Mouse (Mus musculus): ENCODE results near the gene Ugt1a8.
"Not testable (repeated sequence)": the region's sequence is repeated elsewhere in the genome, so short reads cannot be mapped to it uniquely, and the experiment has no call there.

Ugt1a8 gene

DNA sequence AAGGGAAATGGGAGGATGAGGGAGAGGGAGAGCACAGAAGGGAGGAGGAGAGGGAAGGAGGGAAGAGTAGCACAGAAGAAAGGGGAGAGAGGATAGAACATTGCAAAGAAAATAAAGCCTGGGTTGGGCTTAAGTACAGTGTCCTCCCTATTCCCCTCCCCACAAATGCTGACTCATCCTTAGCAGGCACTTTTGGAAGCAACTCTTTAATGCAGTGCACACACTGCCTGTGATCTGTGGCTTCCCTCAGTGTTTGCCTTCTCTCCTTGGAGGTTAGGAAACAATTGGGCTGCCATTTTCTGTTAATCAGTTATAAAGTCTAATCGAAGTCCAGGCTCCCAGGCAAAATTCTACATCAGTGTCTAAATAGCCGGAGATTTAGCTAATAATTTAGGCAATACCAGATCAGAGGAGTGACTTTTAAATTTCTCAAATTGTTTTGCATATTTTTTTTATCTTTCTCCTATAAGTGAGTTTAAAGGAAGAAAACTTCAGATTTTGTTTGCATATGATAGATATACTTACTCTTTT lies 21.5 kb downstream of the Ugt1a8 start:
- in situ Hi-C loops (cut with MboI, MseI) = not testable (repeated sequence)

DNA sequence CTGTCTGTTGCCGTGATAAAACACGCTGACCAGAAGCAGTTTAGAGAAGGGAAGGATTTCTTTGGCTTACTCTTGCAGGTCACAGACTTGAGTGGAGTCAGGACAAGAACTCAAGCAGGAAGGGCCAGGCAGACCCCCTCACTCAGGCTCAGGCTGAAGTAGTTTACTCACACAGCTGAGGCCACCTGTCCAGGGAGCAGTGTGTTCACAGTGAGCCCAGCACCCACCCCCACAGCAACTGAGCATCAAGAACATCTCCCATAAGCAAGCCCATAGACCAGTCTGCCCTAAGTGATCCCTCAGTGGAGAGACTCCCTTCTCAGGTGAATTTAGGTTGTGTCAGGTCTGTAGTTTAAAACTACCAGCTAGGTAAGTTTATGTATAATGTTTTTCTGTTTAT lies 22.0 kb downstream of the Ugt1a8 start:
- in situ Hi-C loops (cut with MboI, MseI) = not testable (repeated sequence)

DNA sequence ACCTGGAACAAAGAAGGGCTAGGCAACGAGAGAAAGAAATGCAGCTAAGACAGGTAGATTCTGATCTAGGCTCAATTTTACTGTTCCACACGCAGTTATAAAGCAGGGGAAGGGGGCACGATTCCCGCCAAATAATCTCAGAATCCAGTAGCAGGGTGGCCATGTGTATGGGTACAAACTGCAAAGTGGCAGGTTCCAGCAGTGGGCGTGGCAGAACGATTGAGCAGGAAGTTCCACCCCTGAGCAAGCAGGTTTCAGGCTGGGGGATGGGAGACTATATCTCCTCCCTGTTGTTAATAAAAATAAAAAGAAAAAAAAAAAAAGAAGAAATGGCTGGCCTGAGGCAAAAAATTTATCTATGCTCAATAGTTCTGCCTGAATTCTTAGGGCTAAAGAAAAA lies 25.2 kb downstream of the Ugt1a8 start:
- in situ Hi-C loops (cut with MboI, MseI) = not testable (repeated sequence)

DNA sequence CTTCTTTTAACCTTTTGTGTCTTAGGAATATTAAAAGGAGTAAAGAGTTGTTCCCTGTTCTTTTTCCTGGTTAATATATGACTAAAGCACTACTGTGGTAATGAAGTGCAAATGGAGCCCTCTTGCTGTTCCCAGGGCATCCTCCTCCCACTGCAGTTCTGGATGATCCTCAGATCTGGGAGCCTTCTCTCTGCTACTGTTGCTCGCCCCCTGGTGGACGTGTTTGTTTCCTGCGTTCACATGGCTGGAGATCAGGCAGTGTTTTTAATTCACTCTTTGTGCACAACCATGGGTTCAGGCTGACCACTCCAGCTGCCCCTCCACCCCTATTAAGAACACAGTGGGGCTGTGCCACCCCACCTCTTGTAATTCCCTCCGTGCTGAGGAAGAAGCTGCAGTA lies 32.9 kb downstream of the Ugt1a8 start:
- in situ Hi-C loops (cut with MboI, MseI) = not testable (repeated sequence)

DNA sequence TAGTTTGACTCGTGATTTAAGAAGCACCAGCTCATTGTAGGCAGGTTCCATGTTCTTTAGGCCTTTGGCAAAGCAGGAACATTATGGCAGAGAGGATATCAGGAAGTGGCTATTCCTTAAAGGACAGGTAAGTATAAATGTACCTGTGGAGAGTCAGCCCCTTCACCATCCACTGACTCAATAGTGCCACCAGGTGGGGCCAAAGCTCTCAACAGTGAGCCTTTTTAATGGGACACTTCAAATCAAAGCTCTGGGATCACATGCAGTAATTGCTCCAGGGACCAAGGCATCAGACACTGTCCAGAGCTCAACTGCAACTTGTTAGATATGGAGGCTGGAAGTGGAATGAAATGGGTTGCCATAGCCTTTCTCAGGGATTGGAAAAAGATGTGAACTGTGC lies 33.9 kb downstream of the Ugt1a8 start:
- in situ Hi-C loops (cut with MboI, MseI) = not testable (repeated sequence)

DNA sequence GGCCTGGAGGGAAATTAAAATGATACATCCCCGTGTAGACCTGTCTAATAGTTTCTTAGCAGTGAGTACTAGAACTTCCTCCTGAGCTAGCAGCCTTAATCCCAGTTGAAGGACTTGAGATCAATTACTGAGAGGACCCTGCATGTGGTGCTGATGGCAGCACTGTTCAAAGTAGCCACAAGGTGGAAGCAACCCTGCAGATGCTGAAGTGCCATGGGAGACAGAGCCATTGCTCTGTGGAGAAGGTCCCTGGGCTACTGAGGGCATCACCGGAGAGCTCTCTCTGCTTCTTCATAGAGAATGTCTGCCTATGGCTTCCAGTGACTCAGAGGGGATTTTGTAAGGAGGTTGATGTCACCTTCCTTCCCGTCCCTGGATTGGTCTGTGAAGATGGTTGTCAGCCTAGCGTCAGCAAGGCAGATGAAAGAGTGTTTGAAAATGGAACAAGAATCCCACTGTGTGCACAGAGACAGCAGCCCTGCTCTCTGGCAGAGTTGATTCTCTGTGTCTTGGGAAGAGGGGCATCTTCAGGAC lies 38.3 kb downstream of the Ugt1a8 start:
- in situ Hi-C loops (cut with MboI, MseI) = not testable (repeated sequence)

GRCm38 (mm10) chr1:88129091-88129490 lies 41.5 kb downstream of the Ugt1a8 start:
- in situ Hi-C loops (cut with MboI, MseI) = not testable (repeated sequence)

GRCm38 (mm10) chr1:88130223-88130622 lies 42.6 kb downstream of the Ugt1a8 start:
- in situ Hi-C loops (cut with MboI, MseI) = not testable (repeated sequence)

DNA sequence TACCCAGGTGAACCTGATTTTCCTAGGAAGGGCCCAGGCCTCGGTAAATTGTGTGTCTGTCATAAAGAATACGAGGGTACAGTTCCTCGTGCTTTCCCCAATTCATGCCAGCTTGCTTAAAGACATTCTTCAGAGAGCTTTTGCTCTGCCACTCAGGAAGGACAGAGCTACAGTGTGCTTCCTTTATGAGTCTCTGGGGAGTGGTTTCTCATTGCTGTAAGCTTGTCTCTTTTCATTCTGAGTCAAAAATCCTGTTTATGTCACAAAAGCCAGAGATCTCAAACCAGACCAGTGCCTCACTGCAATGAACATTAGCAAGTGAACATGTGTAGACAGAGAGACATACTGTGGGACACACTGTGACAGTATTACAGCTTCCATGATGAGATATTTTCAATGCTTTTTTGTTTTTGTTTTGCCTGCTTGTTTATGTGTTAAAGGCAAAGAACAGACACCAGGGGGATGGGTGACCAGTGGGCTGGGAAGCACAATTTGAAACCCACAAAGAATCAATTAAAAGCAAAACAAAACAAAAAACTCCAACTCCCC lies 46.4 kb downstream of the Ugt1a8 start:
- in situ Hi-C loops (cut with MboI, MseI) = no loop called here

- in situ Hi-C loops (cut with MboI, MseI) = not testable (repeated sequence)
Observed at GRCm38 (mm10) chr1:88134457-88135011, 46.9 kb downstream of the Ugt1a8 start, which contains the start of gene Ugt1a6a. Ugt1a6a (plus strand) TSS chr1:88134809.

- in situ Hi-C loops (cut with MboI, MseI) = not testable (repeated sequence)
Observed at GRCm38 (mm10) chr1:88135229-88135904, 47.8 kb downstream of the Ugt1a8 start.

DNA sequence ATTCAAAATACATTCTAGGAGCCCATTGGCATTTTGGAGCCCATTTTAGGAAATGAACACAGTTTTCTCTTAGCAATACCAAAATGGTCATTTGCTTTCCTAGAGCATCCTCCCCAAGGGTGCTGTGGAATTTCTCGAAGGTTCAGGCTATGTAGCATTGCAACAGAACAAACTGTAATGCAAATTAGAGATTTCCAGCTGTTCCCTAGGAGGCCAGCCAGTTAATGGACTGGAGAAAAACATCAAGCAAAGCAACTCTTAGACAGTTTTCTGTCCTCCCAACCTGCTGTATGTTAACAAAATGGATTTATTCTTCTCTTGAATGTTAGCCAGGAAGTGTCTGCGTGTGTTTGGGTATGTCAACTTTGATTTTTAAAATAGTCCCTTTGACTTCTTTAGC lies 49.0 kb downstream of the Ugt1a8 start:
- in situ Hi-C loops (cut with MboI, MseI) = no loop called here

GRCm38 (mm10) chr1:88137264-88137663 lies 49.7 kb downstream of the Ugt1a8 start:
- in situ Hi-C loops (cut with MboI, MseI) = no loop called here

GRCm38 (mm10) chr1:88138145-88138544 lies 50.5 kb downstream of the Ugt1a8 start:
- in situ Hi-C loops (cut with MboI, MseI) = no loop called here

GRCm38 (mm10) chr1:88140492-88140891 lies 52.9 kb downstream of the Ugt1a8 start:
- in situ Hi-C loops (cut with MboI, MseI) = loop anchor here (10.0 kb wide), 1 partner anchor 144 kb away; no protein-coding TSS in a partner anchor

DNA sequence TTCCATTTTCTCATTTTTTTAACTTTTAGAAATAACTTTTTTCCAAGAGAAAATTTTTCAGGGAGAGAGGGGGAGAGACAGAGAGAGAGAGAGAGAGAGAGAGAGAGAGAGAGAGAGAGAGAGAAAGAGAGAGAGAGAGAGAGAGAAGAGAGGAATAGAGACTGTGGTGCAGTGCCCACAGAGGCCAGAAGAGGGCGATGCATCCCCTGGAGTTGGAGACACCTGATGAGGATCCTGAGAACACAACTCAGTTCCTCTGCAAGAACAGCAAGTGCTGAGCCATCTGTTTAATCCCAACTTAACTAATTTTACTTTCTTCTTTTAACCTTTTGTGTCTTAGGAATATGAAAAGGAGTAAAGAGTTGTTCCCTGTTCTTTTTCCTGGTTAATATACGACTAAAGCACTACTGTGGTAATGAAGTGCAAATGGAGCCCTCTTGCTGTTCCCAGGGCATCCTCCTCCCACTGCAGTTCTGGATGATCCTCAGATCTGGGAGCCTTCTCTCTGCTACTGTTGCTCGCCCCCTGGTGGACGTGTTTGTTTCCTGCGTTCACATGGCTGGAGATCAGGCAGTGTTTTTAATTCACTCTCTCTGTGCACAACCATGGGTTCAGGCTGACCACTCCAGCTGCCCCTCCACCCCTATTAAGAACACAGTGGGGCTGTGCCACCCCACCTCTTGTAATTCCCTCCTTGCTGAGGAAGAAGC lies 56.5 kb downstream of the Ugt1a8 start:
- in situ Hi-C loops (cut with MboI, MseI) = loop anchor here (10.0 kb wide), 1 partner anchor 141 kb away; no protein-coding TSS in a partner anchor

GRCm38 (mm10) chr1:88145278-88145677 lies 57.7 kb downstream of the Ugt1a8 start:
- in situ Hi-C loops (cut with MboI, MseI) = loop anchor here (5.0 to 10.0 kb wide), 2 partner anchors 42 to 140 kb away; no protein-coding TSS in a partner anchor

- in situ Hi-C loops (cut with MboI, MseI) = not testable (repeated sequence)
Observed at GRCm38 (mm10) chr1:88150133-88150532, 62.5 kb downstream of the Ugt1a8 start.

DNA sequence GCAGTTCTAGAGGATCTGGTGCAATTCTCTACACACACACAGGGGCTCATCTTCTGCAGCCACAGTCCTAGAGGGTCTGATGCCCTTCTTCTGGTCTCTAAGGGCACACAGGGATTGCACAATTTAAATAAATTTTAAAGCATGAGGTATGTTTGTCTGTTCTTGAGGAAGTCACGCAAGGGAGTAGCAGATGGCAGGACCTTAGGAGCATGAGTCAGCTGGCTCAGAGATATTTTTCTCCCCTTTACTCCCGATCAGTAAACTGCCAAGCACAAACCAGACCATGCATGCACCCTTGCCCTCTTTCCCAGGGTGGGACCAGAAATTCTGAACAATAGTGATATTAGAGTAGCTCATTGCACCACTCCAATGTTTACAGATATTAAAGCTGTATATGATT lies 70.8 kb downstream of the Ugt1a8 start:
- in situ Hi-C loops (cut with MboI, MseI) = no loop called here

- in situ Hi-C loops (cut with MboI, MseI) = no loop called here
Observed at GRCm38 (mm10) chr1:88165711-88166110, 78.1 kb downstream of the Ugt1a8 start, which contains the start of gene Ugt1a5. Ugt1a5 (plus strand) TSS chr1:88166012.

GRCm38 (mm10) chr1:88172190-88172589 lies 84.6 kb downstream of the Ugt1a8 start:
- in situ Hi-C loops (cut with MboI, MseI) = not testable (repeated sequence)

GRCm38 (mm10) chr1:88179657-88180056 lies 92.0 kb downstream of the Ugt1a8 start:
- in situ Hi-C loops (cut with MboI, MseI) = loop anchor here (25.0 kb wide), 3 partner anchors 333 to 1733 kb away; partner anchors contain the start of gene Glrp1

Data from regulatory T cell (primary cell).